Mouse (Mus musculus) thymus, postnatal 36 days (tissue): ENCODE measurements around the gene Hoxb9.

Source experiments
- DNase-seq, 2 experiments: peaks; one replicate each; pipeline ENCODE4 v3.0.0; 2022; ENCODE audit warnings: mixed read lengths in 2 of 2

Hoxb9 gene

GRCm38 (mm10) chr11:96267021-96267920 lies 4.0 kb upstream of the Hoxb9 start:
- DNase-seq: no peak

GRCm38 (mm10) chr11:96268031-96268745 lies 3.1 kb upstream of the Hoxb9 start:
- DNase-seq: no peak

DNA sequence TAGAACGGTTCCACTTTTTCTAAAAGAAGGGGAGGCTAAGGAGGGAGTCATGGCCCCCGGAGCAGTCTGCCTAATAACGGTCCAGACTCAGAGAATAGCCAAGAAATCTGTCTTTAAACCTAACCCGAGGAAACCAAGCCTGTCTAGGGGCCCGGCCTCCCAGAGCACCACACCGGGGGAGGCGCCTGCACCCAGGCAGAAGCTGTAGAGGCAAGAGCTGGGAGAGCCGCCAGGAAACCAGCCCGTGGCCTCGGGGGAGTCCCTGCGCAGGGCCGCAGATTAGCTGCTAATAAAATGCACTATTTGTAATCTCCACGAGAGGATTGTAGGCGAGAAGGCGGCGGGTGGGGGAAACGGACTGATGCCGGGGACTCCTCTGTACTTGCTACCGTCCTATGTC lies 1.4 kb upstream of the Hoxb9 start:
- no peak for DNase-seq

DNA sequence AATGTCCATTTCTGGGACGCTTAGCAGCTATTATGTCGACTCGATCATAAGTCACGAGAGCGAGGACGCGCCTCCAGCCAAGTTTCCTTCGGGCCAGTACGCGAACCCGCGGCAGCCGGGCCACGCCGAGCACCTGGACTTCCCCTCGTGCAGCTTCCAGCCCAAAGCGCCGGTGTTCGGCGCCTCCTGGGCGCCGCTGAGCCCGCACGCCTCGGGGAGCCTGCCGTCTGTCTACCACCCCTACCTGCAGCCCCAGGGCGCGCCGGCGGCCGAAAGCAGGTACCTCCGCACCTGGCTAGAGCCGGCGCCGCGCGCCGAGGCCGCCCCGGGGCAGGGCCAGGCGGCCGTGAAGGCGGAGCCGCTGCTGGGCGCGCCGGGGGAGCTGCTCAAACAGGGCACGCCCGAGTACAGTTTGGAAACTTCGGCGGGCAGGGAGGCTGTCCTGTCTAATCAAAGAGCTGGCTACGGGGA lies 319 bp downstream of the Hoxb9 start:
- DNase-seq: no peak

DNA sequence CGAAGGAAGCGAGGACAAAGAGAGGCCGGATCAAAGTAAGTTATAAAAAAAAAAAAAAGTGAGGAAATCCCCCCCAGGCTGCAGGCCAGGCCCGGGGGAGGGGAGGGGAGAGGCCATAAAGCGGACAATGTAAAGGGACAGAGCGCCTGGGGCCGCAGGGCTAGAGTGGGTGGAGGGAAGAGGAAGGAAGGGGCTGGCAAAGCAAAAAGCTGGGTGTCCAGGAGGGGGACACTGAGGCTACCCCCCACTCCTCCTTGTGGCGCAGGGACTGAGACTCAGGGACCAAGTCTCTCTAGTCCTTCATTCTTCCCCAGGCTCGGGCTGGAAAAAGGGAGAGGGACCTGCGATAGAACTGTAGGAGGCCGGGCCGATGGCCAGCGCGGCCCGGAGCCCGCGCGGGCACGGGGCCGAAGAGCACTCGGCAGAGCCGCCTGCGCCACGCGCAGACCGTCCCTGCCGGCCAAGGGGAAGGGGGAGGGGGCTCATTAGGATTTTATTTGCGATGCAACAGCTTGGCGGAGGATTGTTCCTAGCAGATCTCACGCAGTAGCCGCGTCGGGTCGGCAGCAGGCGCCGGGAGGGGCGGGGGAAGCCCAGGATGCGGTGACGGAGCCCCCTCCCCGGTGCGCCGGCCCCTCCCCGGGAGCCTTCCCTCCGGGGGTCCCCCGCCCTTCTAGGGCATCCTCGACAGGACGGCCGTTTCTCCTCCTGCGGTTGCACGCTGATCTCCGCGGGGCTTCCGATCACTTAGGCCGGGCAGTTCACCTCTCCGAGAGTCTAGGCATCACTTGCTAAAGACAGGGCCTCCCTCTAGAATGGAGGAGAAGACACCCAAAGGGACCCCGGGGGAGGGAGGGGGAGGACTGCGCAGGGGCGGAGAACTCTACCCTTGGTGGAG lies 1.0 kb downstream of the Hoxb9 start:
- DNase-seq: no peak

DNA sequence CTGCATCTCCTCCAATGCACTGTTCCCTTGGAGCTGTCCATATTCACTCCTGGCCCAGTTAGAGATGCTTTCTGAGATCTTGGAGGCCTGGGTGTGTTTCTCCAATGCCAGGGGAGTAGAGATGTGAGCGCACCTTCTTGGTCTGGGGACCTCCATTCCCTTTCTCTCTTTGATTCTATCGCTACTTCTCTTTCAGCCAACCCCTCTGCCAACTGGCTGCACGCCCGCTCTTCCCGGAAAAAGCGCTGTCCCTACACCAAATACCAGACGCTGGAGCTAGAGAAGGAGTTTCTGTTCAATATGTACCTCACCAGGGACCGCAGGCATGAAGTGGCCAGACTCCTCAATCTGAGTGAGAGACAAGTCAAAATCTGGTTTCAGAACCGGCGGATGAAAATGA lies 3.2 kb downstream of the Hoxb9 start:
- DNase-seq: no peak

- no peak for DNase-seq
Observed at GRCm38 (mm10) chr11:96275896-96276295, 4.6 kb downstream of the Hoxb9 start.

DNA sequence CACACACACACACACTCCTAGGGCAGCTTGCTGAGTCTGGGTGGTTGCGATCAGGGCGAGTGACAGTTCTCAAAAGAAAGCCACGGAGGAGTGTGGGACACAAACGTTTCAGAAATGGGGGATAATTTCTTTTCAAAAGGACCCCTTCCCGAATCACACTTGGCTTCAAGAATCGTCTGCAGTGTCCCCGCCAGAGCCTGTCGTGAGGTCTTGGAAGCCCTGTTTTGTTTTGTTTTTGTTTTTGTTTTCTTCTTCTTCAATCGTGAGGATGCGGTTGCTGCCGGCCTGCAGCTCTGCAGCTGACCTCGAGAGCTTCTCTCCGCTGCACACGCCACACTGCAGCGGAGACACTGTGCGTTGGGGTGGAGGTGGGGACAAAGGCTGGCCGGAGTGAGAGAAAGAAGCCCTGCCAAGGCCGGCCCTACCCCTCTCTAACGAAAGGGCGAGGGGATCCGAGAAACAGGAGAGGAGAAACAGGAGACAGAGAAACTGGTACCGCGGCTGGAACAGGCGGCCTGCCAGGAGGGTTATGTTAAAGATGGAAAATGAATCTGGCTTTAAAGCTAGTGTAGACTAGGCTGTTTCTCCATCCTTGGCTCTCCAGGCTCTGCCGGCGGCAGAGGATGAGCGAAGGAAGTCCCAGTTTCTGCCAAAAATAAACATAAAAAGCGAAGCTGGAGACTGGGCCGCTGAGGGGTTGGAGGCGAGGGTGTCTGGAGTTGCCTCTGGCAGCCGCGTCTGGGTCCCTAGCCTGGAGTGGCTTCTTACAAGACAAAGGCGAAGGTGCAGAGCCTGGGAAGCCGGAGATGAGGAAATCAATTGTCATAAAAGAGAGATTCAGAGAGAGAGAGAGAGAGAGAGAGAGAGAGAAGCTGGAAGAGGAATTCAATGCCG lies 6.1 kb downstream of the Hoxb9 start:
- DNase-seq: no peak

DNA sequence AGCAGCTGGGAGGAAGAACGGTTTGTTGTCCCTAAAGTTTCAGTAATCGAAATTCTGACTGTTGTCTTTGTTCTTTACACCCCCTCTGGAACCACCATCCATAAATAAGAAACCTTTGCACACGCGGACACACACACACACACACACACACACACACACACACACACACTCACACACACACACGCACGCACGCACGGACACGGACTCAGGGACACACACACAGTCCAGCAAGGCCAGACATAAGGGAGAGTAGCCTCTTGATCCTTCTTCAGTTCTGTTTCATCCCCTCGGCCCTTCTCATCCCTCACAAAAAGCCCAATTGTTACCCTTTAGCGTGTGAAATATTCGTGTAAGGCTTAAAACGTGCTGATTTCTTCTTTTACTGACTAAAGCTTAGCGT lies 7.1 kb downstream of the Hoxb9 start:
- DNase-seq: no peak

- DNase-seq: peak; percentile 70 to 75
Observed at GRCm38 (mm10) chr11:96278773-96279172, 7.5 kb downstream of the Hoxb9 start.

DNA sequence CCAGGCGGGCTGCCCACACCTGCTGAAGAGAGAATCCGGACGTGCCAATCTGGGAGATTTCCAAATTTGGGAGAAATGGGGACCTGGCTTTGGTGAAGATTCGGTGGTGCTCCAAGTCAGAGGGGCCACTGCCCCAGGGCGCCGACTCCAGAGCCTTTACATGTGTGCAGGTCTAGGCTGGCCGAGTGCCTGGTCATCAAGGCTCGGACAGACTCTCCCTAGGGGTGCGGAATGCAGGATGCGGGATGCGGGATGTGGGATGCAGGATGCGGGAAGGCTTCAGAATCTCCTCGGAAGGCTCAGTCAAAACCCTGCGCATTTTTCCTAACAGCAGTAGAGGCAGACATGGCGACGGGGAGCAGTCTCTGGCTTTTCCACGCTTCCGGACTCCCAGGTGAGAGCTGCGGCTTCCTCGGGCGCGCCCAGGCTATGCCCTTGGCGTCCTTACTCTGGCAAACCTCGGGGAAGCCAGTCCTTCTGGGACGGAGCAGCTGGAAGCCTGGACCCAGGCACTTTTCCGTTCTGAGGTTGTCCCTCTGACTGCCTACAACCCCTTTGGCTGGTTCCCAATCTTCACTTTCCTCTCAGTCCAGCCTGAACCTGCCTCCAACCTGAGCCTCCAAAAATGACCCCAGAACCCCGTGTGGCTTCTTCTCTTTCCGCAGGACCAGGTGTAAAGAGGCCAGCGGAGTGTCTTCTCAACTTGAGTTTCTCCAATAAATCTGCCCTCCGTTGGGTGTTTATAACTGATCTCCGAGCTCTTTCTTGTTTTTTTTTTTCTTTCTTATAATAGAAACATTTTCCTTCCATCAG lies 8.4 kb downstream of the Hoxb9 start:
- DNase-seq: no peak

DNA sequence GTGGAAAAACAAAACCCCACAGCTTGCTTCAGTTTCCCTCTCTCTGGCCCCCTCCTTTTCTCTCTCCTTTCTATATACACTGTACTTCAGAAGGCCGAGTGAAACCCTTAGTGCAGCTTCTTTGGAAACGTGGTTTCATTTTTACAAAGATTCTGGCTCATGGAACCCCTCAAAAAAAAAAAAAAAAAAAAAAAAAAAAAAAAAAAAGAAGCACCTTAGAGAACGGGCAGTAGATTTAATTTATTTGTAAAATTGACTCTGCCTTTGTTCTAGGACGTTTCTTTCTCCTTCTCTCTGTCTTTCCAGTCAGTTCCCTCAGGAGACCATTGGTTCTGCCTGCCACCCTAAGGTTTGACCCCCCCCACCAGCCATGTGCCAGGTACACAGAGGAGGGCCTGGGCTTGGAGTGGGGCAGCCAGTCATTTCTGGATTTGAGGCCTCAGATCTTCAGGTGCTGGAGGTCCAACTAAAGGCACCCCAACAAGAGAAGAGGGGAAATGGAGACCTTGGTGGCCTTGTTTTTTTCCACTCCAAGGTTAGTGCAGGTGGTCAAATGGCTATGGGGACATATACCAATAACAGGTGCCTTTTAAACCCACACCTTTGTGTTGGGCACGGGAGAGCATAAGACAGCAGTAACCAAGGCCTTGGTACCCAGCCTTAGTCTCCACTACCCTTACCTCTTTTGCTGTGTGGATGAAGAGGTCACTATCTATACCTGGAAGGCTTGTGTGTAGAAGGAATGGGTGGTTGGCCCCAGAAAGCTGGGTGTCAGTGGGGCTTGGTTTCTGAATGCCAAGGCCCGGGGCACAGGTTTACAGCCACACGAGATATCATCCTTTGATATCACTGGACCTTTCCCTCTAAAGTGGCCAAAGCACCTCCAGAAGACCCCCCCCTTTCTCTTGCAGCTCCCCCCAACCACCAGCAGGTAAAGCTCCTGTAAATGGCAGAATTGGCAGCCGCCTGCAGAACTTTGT lies 9.4 kb downstream of the Hoxb9 start:
- DNase-seq: no peak

GRCm38 (mm10) chr11:96281396-96281795 lies 10.1 kb downstream of the Hoxb9 start:
- DNase-seq: no peak

GRCm38 (mm10) chr11:96281855-96282570 lies 10.8 kb downstream of the Hoxb9 start, which contains the start of gene Hoxb8:
Gene Hoxb8, plus strand, starts transcription at chr11:96281905.
- no peak for DNase-seq

- no peak for DNase-seq
Observed at GRCm38 (mm10) chr11:96282795-96283430, 11.7 kb downstream of the Hoxb9 start.

DNA sequence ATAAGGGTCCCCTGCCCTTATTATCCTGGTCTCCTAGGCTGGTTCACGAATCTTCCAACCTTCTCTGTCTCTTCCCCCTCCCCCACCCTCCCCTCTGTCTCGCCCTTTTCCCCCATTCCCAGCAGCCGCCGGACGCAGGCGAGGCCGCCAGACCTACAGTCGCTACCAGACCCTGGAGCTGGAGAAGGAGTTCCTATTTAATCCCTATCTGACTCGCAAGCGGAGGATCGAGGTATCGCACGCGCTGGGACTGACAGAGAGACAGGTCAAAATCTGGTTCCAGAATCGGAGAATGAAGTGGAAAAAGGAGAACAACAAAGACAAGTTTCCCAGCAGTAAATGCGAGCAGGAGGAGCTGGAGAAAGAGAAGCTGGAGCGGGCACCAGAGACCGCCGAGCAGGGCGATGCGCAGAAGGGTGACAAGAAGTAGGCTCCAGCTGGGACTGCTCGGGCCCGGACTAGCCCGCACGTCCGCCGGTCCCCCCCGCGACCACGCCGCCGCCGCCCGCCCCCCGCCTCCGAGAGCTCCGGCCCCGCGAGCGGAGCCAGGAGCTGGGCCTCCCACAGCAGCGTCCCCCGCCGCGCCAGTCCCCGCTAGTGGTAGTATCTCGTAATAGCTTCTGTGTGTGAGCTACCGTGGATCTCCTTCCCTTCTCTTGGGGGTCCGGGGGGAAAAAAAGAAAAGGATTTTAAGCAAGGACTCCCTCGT lies 12.9 kb downstream of the Hoxb9 start:
- DNase-seq: no peak
